Mouse (Mus musculus) left cerebral cortex, postnatal 25 days (tissue): ENCODE data around the gene Zfp341. TPM values are rescaled to one million over a fixed set of nuclear protein-coding genes. Genes with fewer than 3 reads are reported as not detected.

ENCODE experiments used
- DNase-seq, 2 experiments: peaks; one replicate each; pipeline ENCODE4 v3.0.0; 2022; ENCODE audit warnings: low spot score in 2 of 2, mixed read lengths in 1 of 2
- intact Hi-C: fragments of 180-260 bp; cut with DNase I; formaldehyde crosslinking; loops from one replicate; pipeline ENCODE4 v1.15.1; 2025
- total RNA-seq, 2 experiments: library from RNA; stranded (reverse); gene quantifications; 2 replicates each; pipeline ENCODE4 v1.2.3; 2021

Gene Zfp341
- total RNA-seq, 2 experiments from 2014 or later: 12.1 to 13.1 TPM

DNA sequence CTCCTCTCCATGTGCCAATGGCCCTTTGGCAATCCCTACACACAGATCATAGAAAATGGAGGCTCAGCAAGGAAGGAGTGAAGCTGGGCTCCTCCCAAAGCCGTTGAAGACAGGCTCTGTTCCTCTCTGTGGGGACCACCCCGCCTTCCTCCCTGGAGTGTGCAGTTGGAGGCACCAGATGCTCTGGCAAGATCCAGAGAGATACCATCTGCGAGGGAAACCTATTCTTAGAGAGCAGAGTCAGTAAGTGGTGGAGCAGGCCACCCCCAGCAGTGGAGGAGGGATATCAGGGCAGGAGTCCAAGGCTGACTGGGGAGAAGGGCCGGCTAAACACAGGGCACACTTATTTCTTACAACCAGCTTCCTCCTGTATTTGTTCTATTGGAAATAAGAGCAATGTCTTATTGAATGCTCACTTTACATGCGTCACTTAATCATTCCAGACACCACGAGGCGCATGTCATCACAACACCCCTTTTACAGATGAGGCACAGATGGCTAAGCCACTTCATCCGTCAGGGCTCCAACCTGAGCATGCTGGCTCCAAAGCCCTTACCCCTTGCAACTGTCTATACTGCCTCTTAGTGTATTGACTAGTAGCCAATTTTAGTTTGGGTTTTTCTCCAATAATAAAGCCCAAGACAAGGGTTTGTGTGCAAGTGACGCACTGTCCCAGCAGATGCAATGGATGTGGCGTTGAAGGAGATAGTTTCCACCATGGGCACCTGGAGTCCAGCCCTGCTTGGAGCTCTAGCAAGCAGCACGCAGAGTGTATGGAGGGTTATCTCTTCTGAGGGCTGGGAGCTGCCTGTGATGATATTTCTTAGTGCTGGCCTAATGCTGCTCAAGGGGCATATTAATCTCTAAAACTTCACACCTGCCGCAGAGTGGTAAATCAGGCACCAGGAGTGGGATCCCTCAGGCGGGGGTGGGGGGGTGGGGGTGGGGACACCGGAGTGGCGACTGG lies 28.9 kb upstream of the Zfp341 start:
- peak; percentile 89 to 99 for DNase-seq
- intact Hi-C loops: loop anchor here (1.0 to 2.0 kb wide), 4 partner anchors 27 to 205 kb away; no protein-coding TSS in a partner anchor

- intact Hi-C loops: loop anchor here (1.0 to 2.0 kb wide), 4 partner anchors 28 to 206 kb away; no protein-coding TSS in a partner anchor
- no peak for DNase-seq
Measured at GRCm38 (mm10) chr2:154584931-154585601, 28.0 kb upstream of the Zfp341 start.

DNA sequence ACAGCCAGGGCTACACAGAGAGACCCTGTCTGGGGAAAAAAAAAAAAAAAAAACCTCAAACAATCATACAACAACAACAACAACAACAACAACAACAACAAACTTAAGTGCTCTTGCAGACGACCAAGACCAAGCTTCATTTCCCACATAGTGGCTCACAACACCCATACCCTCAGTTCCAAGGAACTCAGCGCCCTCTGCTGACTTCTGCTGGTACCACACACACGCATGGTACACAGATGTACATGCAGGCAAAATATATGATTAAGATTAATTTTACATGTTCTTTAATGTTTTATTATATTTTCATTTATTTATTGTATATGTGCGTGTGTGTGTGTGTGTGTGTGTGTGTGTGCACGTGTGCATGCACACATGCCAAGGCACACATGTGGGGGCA lies 26.7 kb upstream of the Zfp341 start:
- no peak for DNase-seq
- intact Hi-C loops: no loop called here

DNA sequence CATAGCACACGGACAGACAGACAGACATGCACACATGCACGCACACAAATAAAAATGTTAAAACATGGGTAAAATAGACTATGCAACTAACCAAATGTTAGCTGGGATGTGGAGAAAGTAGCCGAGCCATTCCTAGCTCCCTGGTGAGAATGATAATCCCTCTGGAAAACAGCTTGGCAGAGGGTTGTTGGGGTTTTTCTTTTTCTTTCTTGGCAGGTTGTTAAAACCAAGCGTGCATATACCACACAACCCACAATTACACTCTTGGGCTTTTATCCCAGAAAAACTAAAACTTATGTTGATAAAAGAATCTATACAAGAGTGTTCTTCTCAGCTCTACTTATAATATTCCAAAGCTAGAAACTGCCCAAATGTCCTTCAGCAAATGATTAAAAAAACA lies 24.0 kb upstream of the Zfp341 start:
- intact Hi-C loops: no loop called here
- peak in 1 of 2 experiments; percentile 80 for DNase-seq

DNA sequence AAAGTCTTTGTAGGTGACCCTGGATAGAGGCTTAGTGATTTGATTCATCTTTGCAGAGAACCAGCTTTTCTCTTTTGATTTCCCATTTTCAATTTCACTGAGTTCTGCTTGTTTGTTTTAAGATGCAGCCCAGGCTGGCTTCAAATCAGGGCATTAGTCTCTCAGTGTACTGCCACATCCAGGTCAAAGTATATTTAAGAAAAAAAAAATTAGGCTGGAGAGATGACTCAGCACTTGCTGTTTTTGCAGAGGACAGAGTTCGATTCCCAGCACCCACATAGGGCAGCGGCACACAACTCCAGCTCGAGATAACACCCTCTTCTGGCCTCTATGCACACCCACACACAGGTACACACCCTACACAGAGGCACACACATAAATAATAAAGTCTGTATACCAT lies 21.9 kb upstream of the Zfp341 start:
- intact Hi-C loops: no loop called here
- no peak for DNase-seq

DNA sequence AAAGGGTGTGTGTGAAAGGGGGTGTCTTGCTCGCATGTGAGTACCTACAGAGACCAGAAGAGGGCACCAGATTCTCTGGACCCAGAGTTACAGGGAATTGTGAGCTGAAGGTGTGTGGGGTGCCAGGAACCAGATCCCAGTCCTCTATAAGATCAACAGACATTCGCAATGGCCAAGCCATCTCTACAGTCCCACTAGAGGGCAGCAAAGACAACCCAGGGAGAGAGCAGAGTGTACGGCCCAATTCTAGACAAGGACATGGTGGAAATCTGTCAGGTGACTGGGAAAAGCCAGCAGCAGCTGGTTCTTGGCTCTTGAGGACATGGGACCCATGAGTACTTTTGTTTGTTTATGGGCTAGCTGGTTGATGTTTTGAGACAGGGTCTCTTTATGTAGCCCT lies 20.1 kb upstream of the Zfp341 start:
- intact Hi-C loops: no loop called here
- DNase-seq: no peak

DNA sequence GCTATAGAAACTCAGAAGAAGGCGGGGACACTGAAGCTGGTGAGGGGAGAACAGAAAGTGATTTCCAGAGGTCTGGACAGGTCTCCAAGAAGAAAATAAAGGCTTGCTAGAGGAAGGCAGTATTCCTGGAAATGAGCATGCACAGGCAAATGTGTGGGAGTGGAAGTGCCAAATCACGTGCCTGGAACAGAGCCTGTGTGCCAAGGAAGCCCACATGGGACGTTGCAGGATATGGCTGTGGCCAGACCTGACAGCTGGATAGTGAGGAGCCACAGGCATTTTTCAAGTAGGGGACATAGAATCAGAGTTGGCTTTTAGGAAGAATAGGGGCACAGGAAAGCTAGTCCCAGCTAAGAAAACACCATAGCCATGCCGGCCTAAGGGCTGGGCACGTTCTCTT lies 17.3 kb upstream of the Zfp341 start:
- peak in 1 of 2 experiments; percentile 56 for DNase-seq
- intact Hi-C loops: no loop called here

DNA sequence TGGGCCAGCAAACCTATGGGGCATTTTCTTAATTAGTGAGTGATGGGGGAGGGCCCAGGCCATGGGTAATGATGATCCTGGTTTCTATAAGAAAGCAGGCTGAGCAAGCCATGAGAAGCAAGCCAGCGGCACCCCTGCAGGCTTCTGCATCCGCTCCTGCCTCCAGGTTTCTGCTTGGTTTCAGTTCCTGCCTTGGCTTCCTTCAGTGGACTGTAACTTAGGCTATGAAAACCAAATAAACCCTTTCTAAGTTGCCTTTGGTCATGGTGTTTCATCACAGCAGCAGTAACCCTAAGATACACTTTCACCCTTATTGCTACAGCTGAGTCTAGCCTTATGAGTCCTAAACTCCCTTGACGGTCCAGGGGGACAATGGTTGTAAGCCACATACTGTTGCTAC lies 15.7 kb upstream of the Zfp341 start:
- intact Hi-C loops: no loop called here
- no peak for DNase-seq

GRCm38 (mm10) chr2:154600586-154600985 lies 12.5 kb upstream of the Zfp341 start:
- DNase-seq: no peak
- intact Hi-C loops: no loop called here

DNA sequence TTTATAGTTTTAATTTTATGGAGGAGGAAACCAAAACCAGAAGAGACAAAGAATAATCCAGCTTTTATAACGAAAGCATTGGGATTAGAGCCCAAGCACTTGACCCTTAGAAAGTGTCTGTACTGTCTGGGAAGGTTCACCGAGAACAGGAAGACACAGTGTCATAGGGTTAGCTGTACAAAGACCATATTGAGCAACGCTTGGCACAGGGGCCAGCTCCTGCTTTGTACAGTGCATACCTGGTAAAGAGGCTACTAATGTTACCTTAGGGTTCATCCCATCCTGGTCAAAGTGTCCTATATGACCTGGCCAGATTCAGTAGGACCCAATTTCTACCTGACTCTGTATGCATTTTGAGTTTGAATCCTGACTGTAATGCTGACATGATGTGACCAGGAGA lies 11.8 kb upstream of the Zfp341 start:
- intact Hi-C loops: no loop called here
- DNase-seq: no peak

- intact Hi-C loops: no loop called here
- no peak for DNase-seq
Measured at GRCm38 (mm10) chr2:154603007-154603637, 10.0 kb upstream of the Zfp341 start.

- intact Hi-C loops: no loop called here
- peak; percentile 100 for DNase-seq
Measured at GRCm38 (mm10) chr2:154603638-154604153, 9.4 kb upstream of the Zfp341 start, which contains the start of gene Pxmp4. Gene Pxmp4 (minus strand): TSS chr2:154603708.

- DNase-seq: no peak
- intact Hi-C loops: no loop called here
Measured at GRCm38 (mm10) chr2:154604156-154604555, 8.9 kb upstream of the Zfp341 start.

GRCm38 (mm10) chr2:154606965-154607364 lies 6.1 kb upstream of the Zfp341 start:
- no peak for DNase-seq
- intact Hi-C loops: no loop called here

DNA sequence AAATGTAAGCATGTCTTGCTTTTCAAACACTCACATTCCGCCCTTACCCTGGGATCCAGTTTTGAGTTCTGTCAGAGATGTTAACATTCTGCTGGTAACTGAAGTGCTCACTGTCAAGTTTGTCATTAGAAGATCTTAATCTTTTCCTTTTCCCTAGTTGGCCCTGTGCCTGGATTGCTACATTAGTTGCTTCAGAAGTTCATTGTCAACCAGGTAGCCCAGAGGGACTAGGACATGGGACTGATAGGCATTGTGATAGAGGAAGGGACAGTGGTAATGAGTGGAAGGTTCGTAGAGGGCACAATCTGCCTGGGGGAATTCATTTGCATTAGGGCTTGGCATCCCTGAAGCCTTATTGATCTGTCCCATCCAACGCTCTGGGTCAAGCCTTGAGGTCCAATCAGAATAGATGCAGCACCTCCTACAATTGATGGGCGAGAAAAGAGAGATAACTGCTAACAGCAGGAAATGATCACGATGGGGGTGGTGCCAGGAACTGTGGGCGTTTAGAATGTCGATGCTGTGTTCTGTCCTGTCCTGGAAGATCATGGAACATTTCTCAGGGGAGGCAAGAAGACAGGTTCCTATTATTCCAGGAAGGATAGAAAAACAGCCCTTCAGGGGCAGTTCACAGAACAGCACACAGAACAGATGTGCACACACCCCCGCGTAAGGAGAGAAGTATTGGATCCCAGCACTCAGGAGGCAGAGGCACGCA lies 3.9 kb upstream of the Zfp341 start:
- intact Hi-C loops: no loop called here
- DNase-seq: no peak

GRCm38 (mm10) chr2:154614841-154615576 lies 1.9 kb downstream of the Zfp341 start:
- no peak for DNase-seq
- intact Hi-C loops: no loop called here

GRCm38 (mm10) chr2:154615674-154616073 lies 2.6 kb downstream of the Zfp341 start:
- no peak for DNase-seq
- intact Hi-C loops: no loop called here

DNA sequence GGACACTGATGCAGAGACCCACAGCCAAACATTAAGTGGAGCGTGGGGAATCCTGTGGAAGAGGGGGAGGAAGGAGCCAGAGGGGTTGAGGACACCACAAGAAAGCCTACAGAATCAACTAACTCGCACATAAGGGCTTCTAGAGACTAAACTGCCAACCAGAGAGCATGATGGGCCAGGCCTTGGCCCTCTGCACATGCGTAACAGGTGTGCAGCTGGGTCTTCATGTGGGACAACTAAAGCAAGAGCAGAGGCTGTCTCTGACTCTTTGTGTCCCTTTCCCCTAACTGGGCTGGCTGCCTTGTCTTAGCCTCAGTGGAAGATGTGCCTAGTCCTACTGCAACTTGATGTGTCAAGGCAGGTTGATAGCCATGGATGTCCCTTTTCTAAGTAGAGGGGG lies 4.0 kb downstream of the Zfp341 start:
- intact Hi-C loops: no loop called here
- no peak for DNase-seq

DNA sequence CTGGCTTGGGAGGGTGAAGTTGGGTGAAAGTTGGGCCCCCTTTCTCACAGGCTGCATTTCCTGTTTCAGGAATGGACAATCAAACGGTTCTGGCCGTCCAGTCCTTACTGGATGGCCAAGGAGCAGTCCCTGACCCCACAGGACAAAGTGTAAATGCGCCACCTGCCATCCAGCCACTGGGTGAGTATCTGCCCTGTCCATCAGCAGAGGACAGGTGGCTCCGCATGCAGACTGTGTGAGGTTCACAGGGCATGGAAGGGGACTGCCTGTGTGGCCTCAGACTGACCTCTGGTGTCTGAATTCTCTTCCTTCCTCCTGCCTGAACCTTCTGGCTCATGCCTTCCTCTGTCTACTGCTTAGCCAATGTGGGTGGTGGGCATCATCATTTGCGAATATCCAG lies 8.6 kb downstream of the Zfp341 start:
- DNase-seq: no peak
- intact Hi-C loops: no loop called here
